Mouse (Mus musculus) lung, postnatal 36 days (tissue): ENCODE measurements at regions not wholly inside any gene's neighbourhood (a gene's known extent, or its start where the extent isn't known, plus 50 kb on each side); places are given as distances from the start of the nearest gene placed in this dataset.
A peak's percentile ranks its signal among the peaks of the same experiment; 100 is the strongest.
"Not testable (repeated sequence)": the region's sequence is repeated elsewhere in the genome, so short reads cannot be mapped to it uniquely, and the experiment has no call there.

Experiments used
- DNase-seq: peaks from one replicate; pipeline ENCODE4 v3.0.0; 2022; ENCODE audit warnings: mixed read lengths

DNA sequence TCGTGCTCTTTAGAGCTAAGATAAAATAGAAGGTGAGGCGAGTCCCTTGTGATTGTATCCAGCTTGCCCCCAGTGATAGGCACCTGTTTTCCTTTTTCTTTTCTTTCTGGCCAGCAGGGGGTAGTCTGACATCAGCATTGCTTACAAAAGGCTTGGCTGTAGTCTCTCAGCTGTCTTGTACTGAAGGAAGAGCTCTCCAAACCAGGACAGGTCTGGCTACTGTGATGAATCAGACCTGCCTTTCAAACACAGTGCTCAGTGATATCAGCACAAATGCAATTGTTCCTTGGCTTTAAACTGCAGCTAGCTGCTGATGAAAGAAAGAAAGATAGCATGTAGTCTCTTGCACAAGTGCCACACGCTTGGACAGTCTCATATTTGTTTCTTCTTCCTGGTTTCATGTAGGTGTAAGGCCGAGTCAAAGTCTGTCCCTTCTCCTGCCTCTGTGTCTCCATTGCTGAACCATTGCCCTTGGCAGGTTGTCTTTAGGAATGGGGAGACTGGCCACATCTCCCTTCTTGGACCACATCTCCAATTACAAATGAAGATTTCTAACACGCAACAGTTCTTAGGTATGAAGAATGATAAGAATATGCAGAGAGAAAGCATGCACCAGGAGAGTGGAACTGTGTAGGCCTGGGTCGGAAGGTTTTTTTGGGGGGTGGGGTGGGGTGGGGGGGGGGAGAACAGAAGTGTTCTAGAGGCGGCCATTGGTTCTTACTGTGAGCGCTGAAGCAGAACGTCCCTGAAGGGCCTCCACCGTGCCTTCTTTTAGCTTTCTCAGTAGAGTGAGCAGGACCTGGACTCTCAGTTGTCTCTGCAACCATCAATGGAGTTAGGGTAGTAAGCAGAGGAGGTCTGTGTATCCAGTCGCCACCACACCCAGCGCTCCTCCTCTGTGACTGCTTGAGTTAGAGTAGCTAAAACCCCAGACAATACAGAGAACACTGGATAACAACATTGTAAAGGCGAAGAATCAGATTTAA lies 200.9 kb downstream of the Faxc start:
- DNase-seq: peak; percentile 19

GRCm38 (mm10) chr4:22133547-22134495 lies 202.7 kb downstream of the Faxc start:
- no peak for DNase-seq

GRCm38 (mm10) chr4:22140122-22140521 lies 209.0 kb downstream of the Faxc start:
- no peak for DNase-seq

GRCm38 (mm10) chr4:22143546-22143945 lies 212.4 kb downstream of the Faxc start:
- no peak for DNase-seq

- not testable (repeated sequence) for DNase-seq
Measured at GRCm38 (mm10) chr4:22144834-22145233, 212.5 kb upstream of the Fbxl4 start.

DNA sequence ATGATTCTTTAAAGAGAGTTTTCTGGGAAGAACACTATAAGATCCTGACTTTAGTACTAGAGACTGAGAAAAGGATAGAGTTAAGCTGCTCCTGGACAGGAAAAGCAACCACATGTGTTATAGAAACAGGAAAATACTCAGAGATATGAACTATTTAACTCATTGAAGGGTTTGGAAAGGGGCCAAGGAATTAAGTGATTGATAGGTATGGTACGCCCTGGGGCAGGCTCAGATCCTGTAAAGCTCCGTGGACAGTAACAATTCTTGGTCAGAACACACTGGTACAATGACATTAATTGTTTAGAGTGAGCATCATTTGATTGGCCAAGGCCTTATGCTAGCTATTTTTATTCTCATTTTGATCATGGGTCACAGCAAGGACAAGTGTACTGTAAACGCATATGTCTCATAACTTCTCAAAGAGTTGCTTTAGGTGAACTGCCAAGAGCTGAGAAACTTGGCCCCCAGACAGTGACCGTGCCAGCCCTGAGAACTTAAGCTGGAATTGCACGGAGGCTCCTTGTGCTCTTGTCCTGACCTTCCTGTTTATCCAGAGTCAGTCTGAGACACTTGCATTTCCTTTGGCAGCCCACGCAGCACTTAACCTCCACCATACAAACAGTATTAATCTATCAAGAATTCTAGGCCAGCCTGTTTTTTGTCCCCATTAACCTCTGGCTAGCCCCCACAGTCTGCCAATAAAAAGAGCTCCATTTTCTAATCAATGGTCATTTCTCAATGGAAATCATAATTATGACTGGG lies 210.5 kb upstream of the Fbxl4 start:
- DNase-seq: no peak

DNA sequence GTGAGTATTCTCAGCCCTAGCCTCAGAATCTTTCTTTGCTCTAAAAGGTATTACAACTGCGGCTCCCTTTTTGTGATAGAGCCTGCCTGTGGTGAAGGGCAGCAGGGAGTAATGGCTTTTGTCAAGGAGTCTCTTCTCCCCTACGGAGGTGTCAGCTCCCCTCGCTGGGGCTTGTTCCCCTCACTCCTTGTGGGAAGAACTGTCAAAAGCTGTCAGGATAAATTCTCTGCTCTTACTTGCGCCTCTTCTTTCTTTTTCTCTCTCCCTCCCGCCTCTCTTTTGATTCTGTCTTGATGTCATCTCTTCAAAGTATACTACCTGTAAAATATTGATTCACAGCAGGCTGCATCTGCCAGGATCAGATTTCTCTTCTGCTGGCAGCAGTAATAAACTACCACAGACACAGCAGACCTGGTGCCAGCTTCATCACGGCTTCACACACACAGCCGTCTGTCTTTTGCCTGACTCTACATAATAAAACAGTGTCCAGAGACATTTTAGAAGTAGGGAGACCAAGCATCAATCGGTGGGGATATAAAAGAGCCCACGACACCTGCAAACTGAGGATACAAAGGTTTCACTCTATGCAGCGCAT lies 205.3 kb upstream of the Fbxl4 start:
- DNase-seq: no peak

DNA sequence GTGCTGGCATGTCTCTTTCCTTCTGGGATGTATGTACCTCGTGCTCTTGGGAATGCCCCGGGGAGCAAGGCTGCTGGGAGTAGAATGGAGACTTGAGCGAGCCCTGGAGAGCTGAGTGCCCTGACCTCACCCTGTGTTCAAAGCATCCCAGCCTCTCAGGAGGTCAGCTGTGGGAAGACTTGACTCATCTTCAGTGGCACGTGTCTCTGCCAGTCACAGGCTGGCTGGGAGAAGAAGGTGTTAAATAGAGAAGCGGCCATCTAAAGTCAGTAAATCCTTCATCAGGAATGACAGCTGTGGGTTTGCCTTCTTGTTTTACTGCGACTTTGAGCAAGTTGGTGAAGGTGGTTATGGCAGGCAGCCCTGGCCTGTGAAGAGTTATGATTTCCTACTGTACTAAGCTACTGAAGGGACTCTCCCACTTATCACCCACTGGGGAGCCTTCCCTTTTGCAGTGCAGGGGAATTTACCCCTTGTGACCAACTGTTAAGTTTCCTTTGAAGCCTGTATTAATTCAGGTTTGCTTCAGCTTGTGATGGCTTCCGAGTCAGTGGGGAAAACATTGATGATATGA lies 204.3 kb upstream of the Fbxl4 start:
- no peak for DNase-seq

DNA sequence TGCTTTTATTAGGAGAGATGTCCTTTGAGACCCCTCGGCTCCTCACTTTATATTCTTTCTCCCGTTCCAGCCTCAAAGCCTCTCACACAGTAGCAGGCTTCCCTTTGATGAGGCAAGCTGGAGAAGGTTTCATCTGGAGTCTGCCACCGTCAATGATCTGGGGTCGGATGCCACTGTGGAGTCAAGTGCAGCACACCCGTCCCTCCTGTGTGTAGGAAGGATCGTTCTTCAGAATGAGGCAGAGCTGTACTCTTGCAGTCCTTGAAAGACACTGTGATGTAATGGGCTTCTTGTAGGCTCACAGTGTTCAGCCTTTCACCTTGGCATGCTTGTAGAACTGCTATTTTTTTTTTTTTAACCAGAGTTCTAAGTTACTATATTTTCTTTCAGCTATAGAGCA lies 203.7 kb upstream of the Fbxl4 start:
- no peak for DNase-seq

GRCm38 (mm10) chr4:22186422-22186821 lies 170.9 kb upstream of the Fbxl4 start:
- no peak for DNase-seq

DNA sequence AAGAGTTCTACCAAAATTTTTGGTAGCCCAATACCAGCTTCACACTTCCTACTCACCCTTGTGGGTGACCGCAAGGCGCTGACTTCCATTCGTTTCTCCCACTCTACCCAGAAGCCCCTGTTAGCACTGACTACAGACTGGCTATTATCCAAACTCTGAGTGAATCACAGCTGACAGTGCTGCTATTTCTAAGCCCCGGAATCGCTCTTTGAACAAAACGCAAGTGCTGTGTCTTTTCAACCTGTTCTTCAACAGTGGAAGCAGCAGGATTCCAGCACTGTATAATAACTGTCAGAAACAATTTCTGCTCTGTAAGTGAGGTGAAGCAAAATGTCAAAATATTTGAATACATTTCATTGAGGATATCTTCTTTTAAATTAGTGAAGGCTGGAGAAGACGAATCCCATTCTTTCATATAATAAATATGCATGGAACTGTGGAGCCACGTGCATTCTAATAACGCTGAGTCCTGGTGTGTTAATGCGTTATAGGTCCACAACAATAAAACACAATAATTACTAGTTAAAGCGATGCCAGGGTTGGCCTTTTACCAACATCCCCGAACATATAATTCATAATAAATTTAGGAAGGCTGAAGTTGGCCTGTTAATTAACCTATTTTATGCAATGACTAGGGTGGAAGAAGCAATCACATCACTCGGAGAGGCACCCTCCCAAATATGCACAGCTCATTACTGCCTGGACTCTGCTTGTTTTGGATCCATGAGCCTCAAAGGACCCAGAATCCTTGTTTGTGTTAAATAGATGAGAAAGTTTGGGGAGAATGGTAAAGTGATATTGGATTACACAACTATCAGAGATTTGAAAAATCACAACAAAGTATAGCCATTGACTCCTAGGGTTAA lies 169.0 kb upstream of the Fbxl4 start:
- no peak for DNase-seq

GRCm38 (mm10) chr4:22196501-22196900 lies 160.8 kb upstream of the Fbxl4 start:
- no peak for DNase-seq

DNA sequence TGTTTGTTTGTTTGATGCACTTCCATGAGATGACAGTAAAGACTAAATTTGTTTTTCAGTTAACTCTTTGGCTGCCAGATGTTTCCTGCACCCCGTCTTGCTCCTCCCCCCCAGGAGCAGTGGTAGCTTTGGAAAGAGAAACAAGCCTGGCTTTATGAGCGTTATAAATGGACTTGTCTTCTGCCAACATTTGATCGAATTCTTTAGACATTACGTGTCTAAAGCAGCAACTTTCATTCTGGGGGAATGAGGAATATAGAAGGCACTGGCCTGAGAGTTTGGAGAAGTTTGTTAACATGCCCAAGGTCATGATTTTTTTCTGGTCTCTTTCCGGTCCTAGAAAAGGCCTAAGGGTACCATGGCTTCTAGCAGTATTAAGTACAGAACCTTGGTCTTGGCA lies 148.8 kb upstream of the Fbxl4 start:
- DNase-seq: no peak

- no peak for DNase-seq
Measured at GRCm38 (mm10) chr4:22237640-22238039, 119.7 kb upstream of the Fbxl4 start.

DNA sequence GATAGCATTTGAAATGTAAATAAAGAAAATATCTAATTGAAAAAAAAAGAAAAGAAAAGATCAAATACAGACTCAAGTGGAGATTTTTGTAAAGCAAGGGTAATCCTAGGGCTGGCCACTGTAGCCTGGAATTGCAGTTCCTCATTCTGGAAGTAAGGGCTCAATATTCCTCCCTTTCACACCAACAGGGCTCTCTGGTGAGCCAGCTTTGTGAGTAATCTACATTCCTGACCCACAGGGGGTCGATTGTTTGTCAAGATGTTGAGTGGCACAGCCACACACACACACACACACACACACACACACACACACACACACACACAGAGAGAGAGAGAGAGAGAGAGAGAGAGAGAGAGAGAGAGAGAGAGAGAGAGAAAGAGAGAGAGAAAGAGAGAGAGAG lies 107.1 kb upstream of the Fbxl4 start:
- not testable (repeated sequence) for DNase-seq

DNA sequence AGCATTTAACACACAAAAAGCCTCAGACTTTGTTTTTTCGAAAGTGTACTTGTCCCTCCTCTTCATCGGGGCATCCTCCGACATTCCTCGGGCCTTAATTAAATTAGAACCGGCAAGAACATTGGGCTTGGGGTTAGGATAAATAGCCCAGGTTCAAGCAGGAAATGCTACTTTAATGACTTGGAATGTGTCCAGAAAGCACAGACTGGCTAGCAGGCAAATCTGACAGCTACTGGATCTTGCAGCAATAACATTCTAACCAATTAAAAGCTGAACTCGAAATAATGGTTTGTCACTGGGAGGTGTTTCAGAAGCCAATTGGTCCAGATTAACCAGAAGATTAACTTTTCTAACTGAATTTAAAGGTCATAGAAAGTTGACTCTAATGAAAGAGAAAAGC lies 93.4 kb upstream of the Fbxl4 start:
- DNase-seq: no peak

- DNase-seq: no peak
Measured at GRCm38 (mm10) chr4:22269064-22269463, 88.3 kb upstream of the Fbxl4 start.

GRCm38 (mm10) chr4:22274178-22274577 lies 83.2 kb upstream of the Fbxl4 start:
- DNase-seq: no peak

- no peak for DNase-seq
Measured at GRCm38 (mm10) chr4:22282536-22283323, 74.6 kb upstream of the Fbxl4 start.

DNA sequence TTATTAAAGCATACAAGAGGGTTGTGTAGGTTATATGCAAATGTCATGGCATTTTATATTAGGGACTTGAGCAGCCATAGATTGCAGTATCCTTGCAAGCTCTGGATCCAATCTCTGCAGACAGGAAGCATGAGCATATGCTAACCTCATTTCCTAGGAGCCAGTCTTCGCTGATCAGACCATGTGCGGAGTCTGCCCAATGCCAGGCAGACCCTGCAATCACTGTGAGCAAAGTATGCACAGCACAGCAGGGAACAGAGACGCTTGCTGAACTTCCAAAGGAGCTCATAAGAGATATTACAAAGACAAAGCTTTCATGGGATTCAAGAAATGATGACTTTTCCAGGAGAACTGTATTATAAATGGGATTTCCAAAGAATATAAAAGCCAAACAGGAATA lies 65.2 kb upstream of the Fbxl4 start:
- DNase-seq: no peak
